Mouse (Mus musculus) neural tube, embryonic 11.5 days (tissue): ENCODE data around the gene Thsd4. TPM values are rescaled to one million over a fixed set of nuclear protein-coding genes. Genes with fewer than 3 reads are reported as not detected.
"Not testable (repeated sequence)": the region's sequence is repeated elsewhere in the genome, so short reads cannot be mapped to it uniquely, and the experiment has no call there.

Experiments used
- ATAC-seq: fragments of 200-750 bp; cut with Nextera tagmentation; 2 replicates; pipeline ENCODE4 v1.8.0; 2017; ENCODE audit warnings: moderate number of reproducible peaks, mild to moderate bottlenecking, moderate TSS enrichment, moderate library complexity; ENCODE audit not compliant: insufficient read depth, low FRiP score, low TSS enrichment
- DNase-seq: peaks from one replicate; pipeline ENCODE4 v3.0.0-alpha.2; 2015; ENCODE audit warnings: low spot score
- H3K27ac ChIP-seq: fragments of 300-500 bp; sonication (generic); 2 replicates; pipeline ENCODE4 v1.5.1; 2014; ENCODE audit warnings: low read depth, mild to moderate bottlenecking, low read length
- H3K27me3 ChIP-seq: fragments of 300-500 bp; sonication (generic); 2 replicates; pipeline ENCODE4 v1.6.1; 2014; ENCODE audit warnings: mild to moderate bottlenecking, low read length, mixed read lengths; ENCODE audit not compliant: control insufficient read depth, insufficient read depth
- H3K36me3 ChIP-seq: fragments of 300-500 bp; sonication (generic); 2 replicates; pipeline ENCODE4 v1.6.1; 2014; ENCODE audit warnings: mild to moderate bottlenecking, low read length, moderate library complexity, mixed read lengths; ENCODE audit not compliant: control insufficient read depth, insufficient read depth
- H3K4me1 ChIP-seq: fragments of 300-500 bp; sonication (generic); 2 replicates; pipeline ENCODE4 v1.6.1; 2014; ENCODE audit warnings: low read length, mixed read lengths; ENCODE audit not compliant: control insufficient read depth, insufficient read depth
- H3K4me2 ChIP-seq: fragments of 300-500 bp; sonication (generic); 2 replicates; pipeline ENCODE4 v1.6.1; 2014; ENCODE audit warnings: low read depth, mild to moderate bottlenecking, moderate library complexity
- H3K4me3 ChIP-seq: fragments of 300-500 bp; sonication (generic); 2 replicates; pipeline ENCODE4 v1.5.1; 2014; ENCODE audit warnings: low read depth, low read length
- H3K9ac ChIP-seq: fragments of 300-500 bp; sonication (generic); 2 replicates; pipeline ENCODE4 v1.6.1; 2014; ENCODE audit warnings: mild to moderate bottlenecking, low read length
- H3K9me3 ChIP-seq: fragments of 300-500 bp; sonication (generic); 2 replicates; pipeline ENCODE4 v1.6.1; 2016; ENCODE audit warnings: low read length; ENCODE audit not compliant: control insufficient read depth
- WGBS: fragments of 180-500 bp; shearing (Covaris S2); extraction: QIAGEN DNeasy Blood & Tissue Kit; methylation state at CpG from one replicate; pipeline ENCODE4 v1.1.7; 2014; 5-methylcytosine and 5-hydroxymethylcytosine counted together
- polyA plus RNA-seq: library from polyadenylated mRNA; unstranded; fragments of >200 nt; fragmentation: Nextera tagmentation; extraction: Ambion mirVana; gene quantifications from 2 replicates; pipeline ENCODE4 v1.2.1, GENCODE M21; 2014

Thsd4 gene
- polyA plus RNA-seq, 1 experiment from 2014 or later, result 5.4 TPM

DNA sequence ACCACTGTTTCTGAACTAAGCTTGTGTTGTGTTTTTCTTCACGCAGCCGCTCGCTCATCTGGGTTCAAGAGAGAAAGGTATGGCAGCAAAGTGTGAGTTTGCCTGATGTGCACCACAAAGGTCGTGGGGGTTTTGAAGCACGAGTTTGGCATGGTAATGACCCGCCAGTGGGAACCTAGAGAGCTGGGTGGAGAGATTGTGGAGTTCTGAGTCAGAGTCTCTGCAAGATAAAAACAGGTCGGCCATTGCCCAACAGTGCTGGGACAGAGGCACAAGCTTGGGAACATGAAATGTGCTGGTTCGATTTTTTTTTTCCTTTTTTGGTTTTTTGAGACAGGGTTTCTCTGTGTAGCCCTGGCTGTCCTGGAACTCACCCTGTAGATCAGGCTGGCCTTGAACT, 249.5 kb downstream of the Thsd4 start:
- H3K4me2 ChIP-seq, H3K27ac ChIP-seq, H3K27me3 ChIP-seq, H3K9me3 ChIP-seq, DNase-seq, H3K36me3 ChIP-seq, H3K4me3 ChIP-seq, ATAC-seq, H3K9ac ChIP-seq, H3K4me1 ChIP-seq: not testable (repeated sequence)
- 87% methylated on average over 8 of the region's 8 CpGs for WGBS

DNA sequence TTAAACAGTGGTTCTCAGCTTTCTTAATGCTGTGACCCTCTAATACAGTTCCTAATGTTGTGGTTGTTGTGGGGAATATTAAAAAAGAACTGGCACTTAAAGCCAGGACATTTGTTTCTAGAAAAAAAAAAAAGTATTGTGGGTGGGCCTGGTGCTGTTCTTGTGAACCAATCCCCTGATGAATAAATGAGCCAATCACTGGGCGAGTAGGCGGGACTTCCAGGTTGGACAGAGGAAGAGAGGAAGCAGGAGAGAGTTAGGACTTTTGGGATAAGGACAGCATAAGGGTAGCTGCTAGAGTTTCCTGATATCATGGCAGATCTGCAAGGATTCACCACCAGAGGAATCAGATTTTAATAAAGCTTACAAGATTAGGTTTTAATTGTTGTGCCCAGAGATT, 249.9 kb downstream of the Thsd4 start:
- Histone ChIP-seq H3K27ac (no peak overlapping the region), H3K9ac (no peak overlapping the region)
- no peak for ATAC-seq

GRCm38 (mm10) chr9:60269807-60270206, 252.0 kb downstream of the Thsd4 start:
- Histone ChIP-seq H3K4me2 (no peak overlapping the region), H3K9ac (no peak overlapping the region), H3K27ac (no peak overlapping the region), H3K4me3 (no peak overlapping the region), H3K27me3 (no peaks in the 10 kb centered on the region), H3K36me3 (no peaks in the 10 kb centered on the region), H3K4me1 (peaks cover 3% of the 10 kb centered on the region; the same call in 1 of the 2 replicates), H3K9me3 (no peaks in the 10 kb centered on the region)
- 87% methylated on average over 5 of the region's 5 CpGs for WGBS
- DNase-seq (no peak), ATAC-seq (no peak)

More for the DNA sequence above, 249.9 kb downstream of the Thsd4 start:
- Histone ChIP-seq H3K27me3 (no peaks in the 10 kb centered on the region), H3K36me3 (no peaks in the 10 kb centered on the region), H3K4me3 (no peak overlapping the region), H3K9me3 (no peaks in the 10 kb centered on the region), H3K4me2 (no peak overlapping the region), H3K4me1 (no peaks in the 10 kb centered on the region)
- WGBS, result 61% methylated on average over 2 of the region's 2 CpGs
- no peak for DNase-seq

- no peaks in the 10 kb centered on the region for H3K9me3 ChIP-seq
- no peaks in the 10 kb centered on the region for H3K36me3 ChIP-seq
- no peak overlapping the region for H3K4me2 ChIP-seq
- H3K9ac ChIP-seq, result no peak overlapping the region
- DNase-seq (no peak), ATAC-seq (no peak)
- H3K27me3 ChIP-seq, result no peaks in the 10 kb centered on the region
- H3K27ac ChIP-seq, result 0 out of 2 replicates have a peak overlapping the region, but pooled peaks have one; percentile 3
- 75% methylated on average over 5 of the region's 5 CpGs for WGBS
- H3K4me1 ChIP-seq, result peaks cover 5% of the 10 kb centered on the region; the same call in 1 of the 2 replicates
- H3K4me3 ChIP-seq, result no peak overlapping the region
These were observed 254.6 kb downstream of the Thsd4 start for GRCm38 (mm10) chr9:60267273-60267626.

- Histone ChIP-seq H3K4me1 (peaks cover 5% of the 10 kb centered on the region; the same call in 1 of the 2 replicates), H3K4me2 (no peak overlapping the region), H3K36me3 (no peaks in the 10 kb centered on the region), H3K27ac (0 out of 2 replicates have a peak overlapping the region, but pooled peaks have one; percentile 14), H3K9ac (no peak overlapping the region), H3K9me3 (no peaks in the 10 kb centered on the region), H3K27me3 (no peaks in the 10 kb centered on the region), H3K4me3 (no peak overlapping the region)
- ATAC-seq (no peak), DNase-seq (no peak)
- WGBS, result 67% methylated on average over 15 of the region's 15 CpGs
These were observed 255.1 kb downstream of the Thsd4 start for GRCm38 (mm10) chr9:60266583-60267272.

- Histone ChIP-seq H3K4me2 (no peak overlapping the region), H3K27ac (no peak overlapping the region), H3K27me3 (no peaks in the 10 kb centered on the region), H3K4me1 (peaks cover 5% of the 10 kb centered on the region; the same call in 1 of the 2 replicates), H3K4me3 (no peak overlapping the region), H3K9me3 (no peaks in the 10 kb centered on the region), H3K36me3 (no peaks in the 10 kb centered on the region), H3K9ac (no peak overlapping the region)
- ATAC-seq (no peak), DNase-seq (no peak)
- 64% methylated on average over 10 of the region's 10 CpGs for WGBS
These were observed 257.1 kb downstream of the Thsd4 start for GRCm38 (mm10) chr9:60264586-60265325.

- no peak for ATAC-seq
- Histone ChIP-seq H3K27me3 (no peaks in the 10 kb centered on the region), H3K9ac (no peak overlapping the region), H3K4me1 (peaks cover 5% of the 10 kb centered on the region; the same call in 1 of the 2 replicates), H3K36me3 (no peaks in the 10 kb centered on the region), H3K27ac (no peak overlapping the region), H3K4me2 (no peak overlapping the region), H3K9me3 (no peaks in the 10 kb centered on the region), H3K4me3 (no peak overlapping the region)
- no peak for DNase-seq
- 87% methylated on average over 6 of the region's 6 CpGs for WGBS
These were observed 259.2 kb downstream of the Thsd4 start for GRCm38 (mm10) chr9:60262515-60263140.

GRCm38 (mm10) chr9:60259626-60260025, 262.2 kb downstream of the Thsd4 start:
- Histone ChIP-seq H3K27ac (no peak overlapping the region), H3K9ac (no peak overlapping the region), H3K36me3 (no peaks in the 10 kb centered on the region), H3K9me3 (no peaks in the 10 kb centered on the region), H3K27me3 (no peaks in the 10 kb centered on the region), H3K4me2 (no peak overlapping the region), H3K4me3 (no peak overlapping the region), H3K4me1 (peaks cover under 1% of the 10 kb centered on the region; the same call in 1 of the 2 replicates)
- DNase-seq (no peak), ATAC-seq (no peak)
- 87% methylated on average over 13 of the region's 13 CpGs for WGBS
